Mouse (Mus musculus): ENCODE measurements around the gene Coq10b. TPM values are rescaled to one million over a fixed set of nuclear protein-coding genes. Genes with fewer than 3 reads are reported as not detected.
"Not testable (repeated sequence)": the region's sequence is repeated elsewhere in the genome, so short reads cannot be mapped to it uniquely, and the experiment has no call there.

The Coq10b gene
- polyA plus RNA-seq, 1 experiment from 2014 or later = 19.5 TPM

DNA sequence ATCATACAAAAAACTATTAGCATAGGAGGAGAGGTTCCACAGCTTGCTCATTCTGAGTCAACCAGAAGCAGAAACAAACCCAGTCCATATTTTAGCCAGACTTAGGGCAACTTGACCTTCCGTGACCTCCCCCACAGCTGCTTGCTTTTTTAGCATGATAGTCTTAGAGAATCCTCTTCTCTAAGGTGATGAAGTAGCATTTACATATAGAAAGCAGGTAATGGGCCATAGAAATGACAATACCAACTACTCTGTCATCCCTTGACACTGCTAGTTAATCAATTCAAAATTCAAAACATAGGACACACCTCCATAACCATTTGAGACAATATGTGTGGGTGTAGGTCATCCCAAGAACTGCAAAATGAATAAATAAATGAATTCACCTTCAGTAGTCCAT, 12.6 kb upstream of the Coq10b start:
- Histone ChIP-seq H3K27me3 (ENCODE audit: low read depth, poor library complexity, severe bottlenecking) (no peaks in the 10 kb centered on the region), H3K36me3 (no peaks in the 10 kb centered on the region), H3K27ac (no peak overlapping the region), H3K9me3 (replicated peaks) (no peaks in the 10 kb centered on the region), H3K4me1 (no peaks in the 10 kb centered on the region), H3K4me3 (no peak overlapping the region)
- 87% methylated on average over 1 of the region's 1 CpGs for WGBS
- no peak for DNase-seq (ENCODE audit: low spot score)

DNA sequence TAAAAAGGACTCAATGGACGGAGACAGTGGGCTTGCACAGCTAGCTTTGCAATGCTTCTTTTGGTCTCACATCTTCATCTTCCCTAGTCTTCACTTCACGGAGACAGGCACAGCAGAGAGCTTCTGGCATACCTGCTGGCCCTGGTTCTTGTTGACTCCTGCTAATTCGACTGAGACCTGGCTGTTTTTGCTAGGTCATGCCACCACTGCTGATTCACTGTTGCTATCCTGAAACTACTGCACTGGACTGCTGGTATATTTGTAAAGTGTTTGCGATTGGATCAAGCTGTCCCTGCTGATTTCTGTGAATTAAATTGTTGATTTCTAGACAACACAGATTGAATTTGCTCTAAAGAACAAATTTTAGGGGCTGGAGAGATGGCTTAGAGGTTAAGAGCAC, 10.9 kb upstream of the Coq10b start:
- Histone ChIP-seq H3K9me3 (replicated peaks) (no peaks in the 10 kb centered on the region), H3K4me1 (no peaks in the 10 kb centered on the region), H3K27me3 (ENCODE audit: low read depth, poor library complexity, severe bottlenecking) (no peaks in the 10 kb centered on the region), H3K27ac (no peak overlapping the region), H3K4me3 (no peak overlapping the region), H3K36me3 (no peaks in the 10 kb centered on the region)
- DNase-seq (ENCODE audit: low spot score) = no peak
- WGBS = 87% methylated on average over 4 of the region's 4 CpGs

DNA sequence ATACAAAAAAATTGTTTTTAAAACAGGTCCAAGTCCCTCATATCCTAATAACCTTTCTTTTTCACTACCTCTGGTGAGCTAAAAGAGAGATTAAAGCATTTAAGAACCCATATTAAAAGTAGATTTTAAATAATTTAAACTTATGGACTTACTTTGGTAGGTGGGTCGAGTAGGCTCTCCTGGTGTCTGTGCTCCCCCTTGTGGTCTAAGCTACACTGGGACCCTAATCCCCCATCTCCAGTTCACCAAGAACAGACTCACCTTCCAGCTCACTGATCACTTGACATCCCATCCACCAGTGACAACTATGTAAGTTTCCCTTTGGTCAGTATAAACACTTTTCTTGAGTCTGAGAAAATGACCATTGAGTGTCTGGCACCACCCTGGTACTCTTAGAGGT, 10.3 kb upstream of the Coq10b start:
- Histone ChIP-seq H3K27ac (no peak overlapping the region), H3K9me3 (replicated peaks) (no peaks in the 10 kb centered on the region), H3K36me3 (no peaks in the 10 kb centered on the region), H3K27me3 (ENCODE audit: low read depth, poor library complexity, severe bottlenecking) (no peaks in the 10 kb centered on the region), H3K4me1 (no peaks in the 10 kb centered on the region), H3K4me3 (no peak overlapping the region)
- WGBS = 60% methylated on average over 1 of the region's 1 CpGs
- DNase-seq (ENCODE audit: low spot score) = no peak

DNA sequence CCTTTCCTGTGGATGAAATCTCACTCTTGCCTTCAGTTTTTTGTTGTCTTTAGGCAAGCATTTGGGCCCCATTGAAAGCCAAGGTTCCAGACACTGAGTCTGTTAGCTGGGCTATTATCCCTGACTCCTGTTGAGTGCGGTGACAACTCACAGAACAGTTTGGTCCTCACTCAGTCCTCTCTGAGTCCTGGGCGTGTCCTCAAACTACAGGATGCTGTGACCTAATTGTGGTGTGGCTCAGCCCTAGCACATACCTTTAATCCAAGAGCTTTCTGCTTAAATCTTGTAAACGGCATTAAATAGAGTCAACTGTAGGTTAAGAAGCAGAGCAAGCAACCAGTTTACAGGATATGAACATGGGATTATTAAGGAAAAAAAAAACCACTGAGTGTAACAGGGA, 9.4 kb upstream of the Coq10b start:
- no peaks in the 10 kb centered on the region for H3K27me3 ChIP-seq (ENCODE audit: low read depth, poor library complexity, severe bottlenecking)
- no peak for DNase-seq (ENCODE audit: low spot score)
- 89% methylated on average over 3 of the region's 3 CpGs for WGBS
- H3K4me1 ChIP-seq = no peaks in the 10 kb centered on the region
- no peak overlapping the region for H3K4me3 ChIP-seq
- no peaks in the 10 kb centered on the region for H3K36me3 ChIP-seq
- no peaks in the 10 kb centered on the region for H3K9me3 ChIP-seq (replicated peaks)
- no peak overlapping the region for H3K27ac ChIP-seq

DNA sequence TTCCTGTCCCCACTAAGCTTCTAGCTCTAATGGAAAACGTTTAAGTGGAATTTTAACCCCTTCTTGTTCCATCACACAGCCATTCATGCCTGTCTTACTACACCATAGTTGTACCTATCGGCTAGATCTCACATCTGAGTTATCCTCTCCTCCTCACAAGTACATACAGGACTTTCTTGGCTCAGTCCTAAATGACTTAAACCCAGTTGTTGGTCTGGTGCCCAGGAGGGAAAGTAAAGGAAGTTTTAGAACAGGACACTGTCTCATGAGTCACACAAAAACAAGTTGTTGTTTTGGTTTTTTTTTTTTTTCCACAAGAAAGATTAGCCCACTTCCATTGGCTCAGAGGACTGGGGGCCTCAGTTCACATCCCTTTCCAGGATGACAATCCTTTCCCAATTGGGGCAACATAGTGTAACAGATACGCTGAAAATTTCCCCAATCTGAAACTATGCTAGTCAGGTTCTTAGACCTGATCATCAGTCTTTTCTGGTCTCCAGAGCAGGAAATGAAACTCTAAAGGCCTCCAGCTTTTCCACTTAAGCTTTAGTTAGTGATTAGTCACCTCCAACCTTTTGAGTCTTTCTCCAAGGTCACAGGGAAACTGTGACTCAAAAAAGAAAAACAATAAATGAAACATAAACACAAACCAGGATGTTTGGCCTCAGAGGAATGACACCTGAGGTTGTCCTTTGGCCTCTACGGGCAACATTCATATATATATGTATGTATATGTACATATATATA, 3.6 kb upstream of the Coq10b start:
- no peak overlapping the region for H3K27ac ChIP-seq
- no peak overlapping the region for H3K4me3 ChIP-seq
- no peaks in the 10 kb centered on the region for H3K36me3 ChIP-seq
- H3K27me3 ChIP-seq (ENCODE audit: low read depth, poor library complexity, severe bottlenecking) = 0 out of 2 replicates have a peak, but pooled peaks cover 6% of the 10 kb centered on the region
- 73% methylated on average over 4 of the region's 4 CpGs for WGBS
- H3K4me1 ChIP-seq = peaks cover 12% of the 10 kb centered on the region
- H3K9me3 ChIP-seq (replicated peaks) = no peaks in the 10 kb centered on the region
- no peak for DNase-seq (ENCODE audit: low spot score)

DNA sequence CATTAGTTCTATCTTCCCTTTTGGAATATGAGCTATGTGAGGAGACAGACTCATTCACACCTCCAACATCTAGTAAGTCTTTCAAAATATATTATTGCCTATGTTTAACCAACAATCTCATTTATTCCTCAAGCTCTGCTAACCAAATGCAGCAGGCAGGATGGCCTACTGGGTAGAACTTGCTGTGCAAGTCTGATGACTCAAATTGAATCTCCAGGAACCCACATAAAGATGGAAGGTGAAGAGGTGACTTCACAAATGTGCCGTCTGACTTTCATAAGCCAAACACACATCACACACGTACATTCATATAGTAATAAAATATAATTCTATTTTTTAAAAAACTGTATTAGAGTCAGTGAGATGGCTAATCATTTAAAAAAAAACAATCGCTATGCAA, 899 bp upstream of the Coq10b start:
- Histone ChIP-seq H3K4me3 (peak overlapping the region; percentile 87), H3K4me1 (peaks cover 12% of the 10 kb centered on the region), H3K27ac (no peak overlapping the region), H3K36me3 (peaks cover 3% of the 10 kb centered on the region; the same call in 1 of the 2 replicates), H3K9me3 (replicated peaks) (no peaks in the 10 kb centered on the region), H3K27me3 (ENCODE audit: low read depth, poor library complexity, severe bottlenecking) (0 out of 2 replicates have a peak, but pooled peaks cover 6% of the 10 kb centered on the region)
- DNase-seq (ENCODE audit: low spot score) = no peak
- WGBS = 80% methylated on average over 3 of the region's 3 CpGs

DNA sequence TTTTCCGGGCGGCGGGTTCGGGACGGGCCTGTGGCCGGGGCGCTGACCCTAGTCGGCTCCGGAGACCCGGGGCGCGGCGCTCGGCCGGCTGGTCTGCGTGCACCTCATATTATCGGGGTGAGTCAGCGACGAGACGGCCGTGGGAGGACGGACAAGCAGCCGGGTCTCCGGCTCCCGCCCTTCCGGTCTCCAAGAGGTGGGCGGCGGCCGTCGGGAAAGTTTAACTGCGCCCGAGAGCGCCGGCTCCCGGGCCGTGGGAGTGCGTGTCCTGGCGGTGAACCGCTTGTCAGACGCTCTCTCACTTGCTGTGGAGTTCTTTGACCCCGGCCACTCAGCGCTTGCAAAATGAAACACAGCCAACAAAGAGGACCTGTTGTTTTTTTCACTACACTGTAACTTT, 435 bp downstream of the Coq10b start:
- peak overlapping the region; percentile 87 for H3K4me3 ChIP-seq
- H3K27me3 ChIP-seq (ENCODE audit: low read depth, poor library complexity, severe bottlenecking) = 0 out of 2 replicates have a peak, but pooled peaks cover 6% of the 10 kb centered on the region
- H3K4me1 ChIP-seq = peaks cover 12% of the 10 kb centered on the region
- peak overlapping the region; percentile 87 for H3K27ac ChIP-seq
- under 1% methylated on average over 42 of the region's 42 CpGs for WGBS
- DNase-seq (ENCODE audit: low spot score) = no peak
- no peaks in the 10 kb centered on the region for H3K9me3 ChIP-seq (replicated peaks)
- H3K36me3 ChIP-seq = peaks cover 8% of the 10 kb centered on the region; the same call in 1 of the 2 replicates

DNA sequence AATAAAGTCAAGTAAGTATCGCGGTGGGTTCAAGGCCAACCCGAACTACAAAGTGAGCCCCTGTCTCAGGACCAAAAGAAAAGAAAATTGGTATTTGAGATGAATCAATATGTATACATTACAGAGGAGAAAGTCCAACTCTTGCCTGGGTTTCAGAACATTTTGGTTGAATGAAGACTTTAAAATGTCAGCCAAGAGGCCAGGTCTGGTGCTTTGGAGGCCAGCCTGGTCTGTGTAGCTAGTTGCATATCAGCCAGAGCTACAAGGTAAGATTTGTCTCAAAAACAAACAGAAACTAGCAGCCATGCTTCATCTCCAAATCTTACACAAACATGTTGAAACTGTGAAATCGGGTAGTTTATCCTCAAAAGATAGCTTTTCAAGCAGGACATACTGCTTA, 1.0 kb downstream of the Coq10b start:
- 70% methylated on average over 4 of the region's 4 CpGs for WGBS
- H3K27me3 ChIP-seq (ENCODE audit: low read depth, poor library complexity, severe bottlenecking) = 0 out of 2 replicates have a peak, but pooled peaks cover 6% of the 10 kb centered on the region
- peaks cover 8% of the 10 kb centered on the region; the same call in 1 of the 2 replicates for H3K36me3 ChIP-seq
- H3K4me1 ChIP-seq = peaks cover 12% of the 10 kb centered on the region
- H3K27ac ChIP-seq = no peak overlapping the region
- H3K9me3 ChIP-seq (replicated peaks) = no peaks in the 10 kb centered on the region
- H3K4me3 ChIP-seq = peak overlapping the region; percentile 87
- DNase-seq (ENCODE audit: low spot score) = no peak

DNA sequence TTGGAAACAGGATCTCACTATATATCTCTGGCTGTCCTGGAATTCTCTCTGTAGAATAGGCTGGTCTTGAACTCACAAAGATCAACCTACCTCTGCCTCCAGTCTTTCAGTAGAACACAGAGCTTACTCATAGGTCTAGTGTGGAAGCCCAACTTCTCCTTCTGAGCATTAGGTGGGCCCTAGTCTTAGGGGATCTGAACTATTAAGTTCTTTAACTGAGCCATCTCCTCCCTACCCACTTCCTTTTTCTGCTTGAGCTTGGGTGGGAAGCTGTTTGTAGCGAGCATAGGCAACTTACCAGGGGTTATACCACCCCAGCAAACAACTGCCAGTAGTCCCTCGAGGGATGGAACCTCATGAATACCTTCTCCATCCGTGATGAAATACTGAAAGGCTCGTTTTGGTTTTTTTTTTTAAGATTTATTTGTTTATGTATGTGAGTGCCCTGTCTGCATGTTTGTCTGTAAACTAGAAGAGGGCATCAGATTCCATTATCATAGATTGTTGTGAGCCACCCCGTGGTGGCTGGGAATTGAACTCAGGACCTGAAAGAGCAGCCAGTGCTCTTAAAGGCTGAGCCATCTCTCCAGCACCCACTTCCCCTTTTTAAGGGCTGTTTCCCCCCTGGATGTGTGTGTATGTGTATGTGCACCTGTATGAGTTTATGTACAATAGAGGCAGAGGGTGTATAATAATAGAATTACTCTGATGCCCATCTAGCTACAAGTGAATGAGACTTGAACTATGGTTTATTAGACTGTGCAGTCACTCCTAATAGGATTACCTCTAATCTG, 2.9 kb downstream of the Coq10b start:
- Histone ChIP-seq H3K36me3 (peaks cover 8% of the 10 kb centered on the region; the same call in 1 of the 2 replicates), H3K4me1 (peaks cover 12% of the 10 kb centered on the region), H3K27ac (no peak overlapping the region), H3K4me3 (no peak overlapping the region), H3K27me3 (ENCODE audit: low read depth, poor library complexity, severe bottlenecking) (0 out of 2 replicates have a peak, but pooled peaks cover 6% of the 10 kb centered on the region), H3K9me3 (replicated peaks) (no peaks in the 10 kb centered on the region)
- no peak for DNase-seq (ENCODE audit: low spot score)
- 88% methylated on average over 5 of the region's 5 CpGs for WGBS

DNA sequence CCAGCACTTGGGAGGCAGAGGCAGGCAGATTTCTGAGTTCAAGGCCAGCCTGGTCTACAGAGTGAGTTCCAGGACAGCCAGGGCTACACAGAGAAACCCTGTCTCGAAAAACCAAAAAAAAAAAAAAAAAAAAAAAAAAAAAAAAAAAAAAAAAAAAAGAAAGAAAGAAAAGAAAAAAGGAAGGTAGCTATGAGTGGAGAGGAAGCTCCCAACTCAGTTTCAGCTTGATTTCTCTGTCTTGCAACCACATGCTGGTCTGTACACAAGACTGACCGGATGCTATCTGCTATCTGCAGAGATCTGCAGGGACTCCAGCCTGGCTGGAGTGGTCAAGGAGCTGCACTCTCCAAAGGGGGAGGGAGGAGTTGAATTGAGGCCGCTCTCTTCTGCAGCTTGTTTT, 5.8 kb downstream of the Coq10b start:
- H3K4me1 ChIP-seq; H3K27ac ChIP-seq; H3K4me3 ChIP-seq; H3K9me3 ChIP-seq (replicated peaks); H3K27me3 ChIP-seq (ENCODE audit: low read depth, poor library complexity, severe bottlenecking); DNase-seq (ENCODE audit: low spot score): not testable (repeated sequence)
- 92% methylated on average over 2 of the region's 3 CpGs for WGBS
- peaks cover 20% of the 10 kb centered on the region for H3K36me3 ChIP-seq

DNA sequence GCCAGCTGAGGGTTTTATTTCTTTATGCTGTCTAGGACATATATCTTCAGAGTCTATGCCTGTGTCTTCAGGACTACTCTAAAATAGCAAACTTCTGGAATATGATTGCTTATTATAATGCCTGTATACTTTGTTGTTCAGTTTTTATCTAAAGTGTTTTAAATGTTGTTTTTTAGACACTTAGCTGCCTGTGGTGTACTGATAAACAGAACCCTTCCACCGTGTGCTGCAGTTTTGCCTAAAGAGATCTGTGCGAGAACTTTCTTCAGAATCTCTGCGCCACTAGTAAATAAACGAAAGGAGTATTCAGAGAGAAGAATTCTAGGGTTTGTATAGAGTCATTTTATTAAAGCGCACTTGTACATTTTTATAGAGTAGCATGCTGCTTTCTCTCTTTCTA, 8.5 kb downstream of the Coq10b start:
- Histone ChIP-seq H3K36me3 (peaks cover 43% of the 10 kb centered on the region), H3K4me3 (no peak overlapping the region), H3K27ac (no peak overlapping the region), H3K27me3 (ENCODE audit: low read depth, poor library complexity, severe bottlenecking) (no peaks in the 10 kb centered on the region), H3K9me3 (replicated peaks) (no peaks in the 10 kb centered on the region), H3K4me1 (no peaks in the 10 kb centered on the region)
- 97% methylated on average over 5 of the region's 5 CpGs for WGBS
- DNase-seq (ENCODE audit: low spot score) = no peak

DNA sequence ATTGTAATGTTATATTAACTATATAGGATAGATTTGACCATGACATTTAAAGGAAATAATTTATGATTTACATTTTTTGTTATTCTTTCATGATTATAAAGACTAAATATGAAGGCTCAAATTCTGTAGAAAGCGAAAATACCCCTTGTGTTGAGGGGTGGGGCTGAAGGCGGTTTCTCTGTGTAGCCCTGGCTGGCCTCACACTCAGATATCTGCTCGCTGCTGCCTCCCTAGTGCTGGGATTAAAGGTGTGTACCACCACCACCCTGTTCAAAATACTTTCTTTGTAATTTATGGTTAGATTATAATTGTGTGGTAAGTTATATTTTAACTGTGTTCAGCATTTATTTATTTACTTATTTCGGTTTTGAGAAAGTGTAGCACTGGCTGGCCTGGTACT, 9.2 kb downstream of the Coq10b start:
- no peak overlapping the region for H3K27ac ChIP-seq
- H3K4me3 ChIP-seq = no peak overlapping the region
- H3K9me3 ChIP-seq (replicated peaks) = no peaks in the 10 kb centered on the region
- no peak for DNase-seq (ENCODE audit: low spot score)
- H3K36me3 ChIP-seq = peaks cover 46% of the 10 kb centered on the region
- WGBS = 87% methylated on average over 4 of the region's 4 CpGs
- no peaks in the 10 kb centered on the region for H3K4me1 ChIP-seq
- H3K27me3 ChIP-seq (ENCODE audit: low read depth, poor library complexity, severe bottlenecking) = no peaks in the 10 kb centered on the region

DNA sequence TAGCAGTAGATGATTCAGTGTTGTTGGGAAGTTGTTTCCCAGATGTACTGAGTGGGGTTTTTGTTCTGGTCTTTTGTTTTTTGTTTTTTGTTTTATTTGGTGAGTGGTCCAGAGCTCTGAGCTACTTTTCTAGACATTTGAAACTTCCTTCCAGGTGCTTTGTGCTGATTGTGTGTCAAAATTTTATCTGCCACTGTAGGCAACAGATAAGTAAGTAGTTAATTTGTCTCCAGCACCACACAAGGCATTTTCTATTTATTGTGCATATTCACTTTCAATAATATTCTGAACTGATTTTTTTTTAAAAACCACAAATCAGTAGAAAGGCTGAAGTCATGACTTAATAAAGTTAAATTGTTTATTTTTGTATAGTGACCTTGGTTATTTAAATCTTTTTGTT, 19.8 kb downstream of the Coq10b start:
- not testable (repeated sequence) for H3K4me3 ChIP-seq; DNase-seq (ENCODE audit: low spot score); H3K27me3 ChIP-seq (ENCODE audit: low read depth, poor library complexity, severe bottlenecking); H3K9me3 ChIP-seq (replicated peaks); H3K27ac ChIP-seq; H3K4me1 ChIP-seq
- H3K36me3 ChIP-seq = peaks cover 54% of the 10 kb centered on the region

All from limb, embryonic 10.5 days (tissue).